Mouse (Mus musculus): ENCODE measurements at regions not wholly inside any gene's neighbourhood (a gene's known extent, or its start where the extent isn't known, plus 50 kb on each side); places are given as distances from the start of the nearest gene placed in this dataset.

- DNase-seq (ENCODE audit: low spot score), result no peak
- Histone ChIP-seq H3K27me3 (ENCODE audit: control insufficient read depth, insufficient read depth, low read length) (no peaks in the 10 kb centered on the region), H3K4me2 (replicated peaks) (no peak overlapping the region), H3K36me3 (replicated peaks; ENCODE audit: control insufficient read depth, insufficient read depth) (no peaks in the 10 kb centered on the region), H3K9me3 (ENCODE audit: control insufficient read depth, low read length) (no peaks in the 10 kb centered on the region), H3K4me3 (replicated peaks; ENCODE audit: low read length) (no peak overlapping the region), H3K9ac (no peak overlapping the region), H3K4me1 (replicated peaks; ENCODE audit: control insufficient read depth, insufficient read depth, low read length) (no peaks in the 10 kb centered on the region), H3K27ac (no peak overlapping the region)
- WGBS, result 56% methylated on average over 2 of the region's 2 CpGs
- ATAC-seq (ENCODE audit: low FRiP score), result no peak
Measured at GRCm38 (mm10) chr10:111770027-111770426, 202.4 kb upstream of the Krr1 start.

DNA sequence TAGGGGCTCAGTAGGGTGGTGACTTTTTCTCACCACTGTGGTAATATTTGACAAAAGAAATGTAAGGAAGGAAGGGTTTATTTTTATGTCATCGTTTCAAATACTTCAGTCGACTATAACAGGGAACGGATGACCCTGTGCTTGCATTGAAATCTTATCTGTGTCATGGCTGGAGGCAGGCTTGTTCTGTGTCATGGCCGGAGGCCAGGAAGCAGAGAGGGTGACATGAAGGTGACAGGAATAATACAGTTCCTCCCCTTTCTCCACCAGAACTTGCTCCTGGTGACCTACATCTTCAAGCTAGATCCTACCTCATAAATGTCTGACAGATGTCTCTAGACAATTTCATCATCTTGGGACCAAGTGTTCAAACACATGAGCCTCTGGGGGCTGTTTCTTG is 201.5 kb upstream of the Krr1 start:
- Histone ChIP-seq H3K9me3 (ENCODE audit: control insufficient read depth, low read length) (no peaks in the 10 kb centered on the region), H3K36me3 (replicated peaks; ENCODE audit: control insufficient read depth, insufficient read depth) (no peaks in the 10 kb centered on the region), H3K4me3 (replicated peaks; ENCODE audit: low read length) (no peak overlapping the region), H3K27ac (no peak overlapping the region), H3K9ac (no peak overlapping the region), H3K27me3 (ENCODE audit: control insufficient read depth, insufficient read depth, low read length) (no peaks in the 10 kb centered on the region), H3K4me1 (replicated peaks; ENCODE audit: control insufficient read depth, insufficient read depth, low read length) (no peaks in the 10 kb centered on the region), H3K4me2 (replicated peaks) (no peak overlapping the region)
- WGBS, result 91% methylated on average over 4 of the region's 4 CpGs
- ATAC-seq (ENCODE audit: low FRiP score) (no peak), DNase-seq (ENCODE audit: low spot score) (no peak)

DNA sequence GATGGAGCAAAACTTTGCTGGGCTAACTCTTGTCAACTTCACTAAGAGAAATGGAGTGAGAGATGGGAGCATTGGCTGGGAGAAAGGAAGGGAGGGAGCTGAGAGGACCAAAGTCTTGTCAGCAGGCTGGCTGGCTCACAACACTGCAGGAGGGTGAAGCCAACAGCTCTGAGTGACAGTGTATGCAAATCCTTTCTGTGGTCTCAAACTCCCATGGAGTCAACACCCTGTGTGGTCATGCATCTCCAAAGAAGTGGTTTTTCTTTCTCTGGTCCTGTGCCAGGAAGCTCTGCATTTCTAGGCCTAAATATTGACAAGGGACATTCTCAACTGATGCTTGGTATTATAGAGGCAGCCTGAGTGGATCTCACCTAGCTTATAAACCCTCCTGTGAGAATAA is 194.9 kb upstream of the Krr1 start:
- H3K36me3 ChIP-seq (replicated peaks; ENCODE audit: control insufficient read depth, insufficient read depth), result no peaks in the 10 kb centered on the region
- no peaks in the 10 kb centered on the region for H3K4me1 ChIP-seq (replicated peaks; ENCODE audit: control insufficient read depth, insufficient read depth, low read length)
- H3K9ac ChIP-seq, result no peak overlapping the region
- no peak for ATAC-seq (ENCODE audit: low FRiP score)
- no peak for DNase-seq (ENCODE audit: low spot score)
- H3K4me3 ChIP-seq (replicated peaks; ENCODE audit: low read length), result no peak overlapping the region
- no peaks in the 10 kb centered on the region for H3K9me3 ChIP-seq (ENCODE audit: control insufficient read depth, low read length)
- no peak overlapping the region for H3K4me2 ChIP-seq (replicated peaks)
- H3K27me3 ChIP-seq (ENCODE audit: control insufficient read depth, insufficient read depth, low read length), result no peaks in the 10 kb centered on the region
- no peak overlapping the region for H3K27ac ChIP-seq

DNA sequence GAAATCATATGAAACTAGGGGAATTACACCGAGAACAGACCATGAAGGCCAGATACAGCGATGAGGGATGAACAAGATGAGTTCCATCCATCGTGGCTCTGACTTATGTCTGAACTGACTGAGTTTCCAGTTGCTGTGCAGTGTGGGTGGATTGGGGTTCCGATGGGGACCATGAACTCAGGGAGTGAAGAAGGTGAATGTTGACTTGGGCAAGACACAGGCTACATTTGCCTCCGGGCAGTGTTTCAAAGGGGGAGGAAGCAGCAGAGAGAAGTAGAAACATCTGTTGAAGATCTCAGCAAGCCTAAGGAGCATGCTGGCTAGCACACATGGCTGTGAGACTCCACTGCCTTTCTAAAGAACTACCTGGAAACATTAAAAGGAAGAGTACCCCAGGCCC is 194.4 kb upstream of the Krr1 start:
- no peak overlapping the region for H3K4me3 ChIP-seq (replicated peaks; ENCODE audit: low read length)
- DNase-seq (ENCODE audit: low spot score) (no peak), ATAC-seq (ENCODE audit: low FRiP score) (no peak)
- no peaks in the 10 kb centered on the region for H3K4me1 ChIP-seq (replicated peaks; ENCODE audit: control insufficient read depth, insufficient read depth, low read length)
- no peak overlapping the region for H3K4me2 ChIP-seq (replicated peaks)
- no peaks in the 10 kb centered on the region for H3K27me3 ChIP-seq (ENCODE audit: control insufficient read depth, insufficient read depth, low read length)
- H3K9ac ChIP-seq, result no peak overlapping the region
- H3K27ac ChIP-seq, result no peak overlapping the region
- H3K36me3 ChIP-seq (replicated peaks; ENCODE audit: control insufficient read depth, insufficient read depth), result no peaks in the 10 kb centered on the region
- 93% methylated on average over 5 of the region's 5 CpGs for WGBS
- no peaks in the 10 kb centered on the region for H3K9me3 ChIP-seq (ENCODE audit: control insufficient read depth, low read length)

- Histone ChIP-seq H3K27ac (no peak overlapping the region), H3K27me3 (ENCODE audit: control insufficient read depth, insufficient read depth, low read length) (no peaks in the 10 kb centered on the region), H3K36me3 (replicated peaks; ENCODE audit: control insufficient read depth, insufficient read depth) (no peaks in the 10 kb centered on the region), H3K4me2 (replicated peaks) (no peak overlapping the region), H3K9me3 (ENCODE audit: control insufficient read depth, low read length) (no peaks in the 10 kb centered on the region), H3K4me1 (replicated peaks; ENCODE audit: control insufficient read depth, insufficient read depth, low read length) (no peaks in the 10 kb centered on the region), H3K9ac (no peak overlapping the region), H3K4me3 (replicated peaks; ENCODE audit: low read length) (no peak overlapping the region)
- no peak for ATAC-seq (ENCODE audit: low FRiP score)
- DNase-seq (ENCODE audit: low spot score), result no peak
- WGBS, result 96% methylated on average over 7 of the region's 7 CpGs
Measured at GRCm38 (mm10) chr10:111779956-111780355, 192.5 kb upstream of the Krr1 start.

GRCm38 (mm10) chr10:111782195-111782810 is 190.2 kb upstream of the Krr1 start:
- no peak overlapping the region for H3K9ac ChIP-seq
- no peaks in the 10 kb centered on the region for H3K9me3 ChIP-seq (ENCODE audit: control insufficient read depth, low read length)

GRCm38 (mm10) chr10:111783496-111783895 is 189.0 kb upstream of the Krr1 start:
- no peak overlapping the region for H3K9ac ChIP-seq
- DNase-seq (ENCODE audit: low spot score), result no peak
- ATAC-seq (ENCODE audit: low FRiP score), result no peak
- no peaks in the 10 kb centered on the region for H3K27me3 ChIP-seq (ENCODE audit: control insufficient read depth, insufficient read depth, low read length)
- 42% methylated on average over 3 of the region's 3 CpGs for WGBS
- H3K9me3 ChIP-seq (ENCODE audit: control insufficient read depth, low read length), result no peaks in the 10 kb centered on the region
- H3K4me1 ChIP-seq (replicated peaks; ENCODE audit: control insufficient read depth, insufficient read depth, low read length), result no peaks in the 10 kb centered on the region
- H3K4me3 ChIP-seq (replicated peaks; ENCODE audit: low read length), result no peak overlapping the region
- no peak overlapping the region for H3K27ac ChIP-seq
- no peaks in the 10 kb centered on the region for H3K36me3 ChIP-seq (replicated peaks; ENCODE audit: control insufficient read depth, insufficient read depth)
- H3K4me2 ChIP-seq (replicated peaks), result no peak overlapping the region

More at GRCm38 (mm10) chr10:111782195-111782810, 190.2 kb upstream of the Krr1 start:
- WGBS, result 87% methylated on average over 22 of the region's 22 CpGs
- no peak overlapping the region for H3K27ac ChIP-seq
- no peak for ATAC-seq (ENCODE audit: low FRiP score)
- no peak overlapping the region for H3K4me2 ChIP-seq (replicated peaks)
- no peaks in the 10 kb centered on the region for H3K27me3 ChIP-seq (ENCODE audit: control insufficient read depth, insufficient read depth, low read length)
- DNase-seq (ENCODE audit: low spot score), result no peak
- H3K4me1 ChIP-seq (replicated peaks; ENCODE audit: control insufficient read depth, insufficient read depth, low read length), result no peaks in the 10 kb centered on the region
- no peaks in the 10 kb centered on the region for H3K36me3 ChIP-seq (replicated peaks; ENCODE audit: control insufficient read depth, insufficient read depth)
- H3K4me3 ChIP-seq (replicated peaks; ENCODE audit: low read length), result no peak overlapping the region

- Histone ChIP-seq H3K4me2 (replicated peaks) (no peak overlapping the region), H3K9ac (no peak overlapping the region), H3K4me3 (replicated peaks; ENCODE audit: low read length) (no peak overlapping the region), H3K4me1 (replicated peaks; ENCODE audit: control insufficient read depth, insufficient read depth, low read length) (no peaks in the 10 kb centered on the region), H3K27ac (no peak overlapping the region), H3K9me3 (ENCODE audit: control insufficient read depth, low read length) (no peaks in the 10 kb centered on the region), H3K36me3 (replicated peaks; ENCODE audit: control insufficient read depth, insufficient read depth) (no peaks in the 10 kb centered on the region), H3K27me3 (ENCODE audit: control insufficient read depth, insufficient read depth, low read length) (no peaks in the 10 kb centered on the region)
- WGBS, result 61% methylated on average over 12 of the region's 12 CpGs
- DNase-seq (ENCODE audit: low spot score) (no peak), ATAC-seq (ENCODE audit: low FRiP score) (no peak)
Measured at GRCm38 (mm10) chr10:111784065-111784853, 188.2 kb upstream of the Krr1 start.

GRCm38 (mm10) chr10:111787175-111787574 is 185.3 kb upstream of the Krr1 start:
- Histone ChIP-seq H3K27me3 (ENCODE audit: control insufficient read depth, insufficient read depth, low read length) (no peaks in the 10 kb centered on the region), H3K4me1 (replicated peaks; ENCODE audit: control insufficient read depth, insufficient read depth, low read length) (no peaks in the 10 kb centered on the region), H3K36me3 (replicated peaks; ENCODE audit: control insufficient read depth, insufficient read depth) (no peaks in the 10 kb centered on the region), H3K4me2 (replicated peaks) (0 out of 2 replicates have a peak overlapping the region, but pooled peaks have one; percentile 11), H3K9ac (no peak overlapping the region), H3K4me3 (replicated peaks; ENCODE audit: low read length) (no peak overlapping the region), H3K27ac (peak overlapping the region; percentile 63), H3K9me3 (ENCODE audit: control insufficient read depth, low read length) (no peaks in the 10 kb centered on the region)
- peak; percentile 34 for DNase-seq (ENCODE audit: low spot score)
- WGBS, result 46% methylated on average over 9 of the region's 9 CpGs
- peak; percentile 82 for ATAC-seq (ENCODE audit: low FRiP score)
